Mouse (Mus musculus) heart, embryonic 16.5 days (tissue): Measurements from ENCODE around the gene Chsy1. TPM values are rescaled to one million over a fixed set of nuclear protein-coding genes. Genes with fewer than 3 reads are reported as not detected.

Source experiments
- ATAC-seq: fragments of 200-750 bp; cut with Nextera tagmentation; replicated peaks from 2 replicates; pipeline ENCODE4 v1.8.0; 2017; ENCODE audit warnings: moderate number of reproducible peaks; ENCODE audit not compliant: insufficient read depth, low FRiP score; ENCODE audit errors: extremely low read depth
- H3K27ac ChIP-seq: fragments of 300-500 bp; sonication (generic); 2 replicates; pipeline ENCODE4 v1.5.1; 2014; ENCODE audit warnings: mild to moderate bottlenecking, low read length, control low read depth, moderate library complexity
- H3K27me3 ChIP-seq: fragments of 300-500 bp; sonication (generic); 2 replicates; pipeline ENCODE4 v1.6.1; 2014; ENCODE audit warnings: low read length, mixed read lengths; ENCODE audit not compliant: control insufficient read depth, insufficient read depth
- H3K36me3 ChIP-seq: fragments of 300-500 bp; sonication (generic); 2 replicates; pipeline ENCODE4 v1.6.1; 2014; ENCODE audit not compliant: control insufficient read depth, insufficient read depth
- H3K4me1 ChIP-seq: fragments of 300-500 bp; sonication (generic); 2 replicates; pipeline ENCODE4 v1.6.1; 2014; ENCODE audit warnings: low read length, mixed read lengths; ENCODE audit not compliant: control insufficient read depth, insufficient read depth
- H3K4me2 ChIP-seq: fragments of 300-500 bp; sonication (generic); 2 replicates; pipeline ENCODE4 v1.6.1; 2014; ENCODE audit warnings: low read depth, mild to moderate bottlenecking, control low read depth, low read length
- H3K4me3 ChIP-seq: fragments of 300-500 bp; sonication (generic); 2 replicates; pipeline ENCODE4 v1.5.1; 2014; ENCODE audit warnings: mild to moderate bottlenecking, control low read depth, low read length
- H3K9ac ChIP-seq: fragments of 300-500 bp; sonication (generic); 2 replicates; pipeline ENCODE4 v1.6.1; 2014; ENCODE audit warnings: low read length, control low read depth
- H3K9me3 ChIP-seq: fragments of 300-500 bp; sonication (generic); replicated peaks from 2 replicates; pipeline ENCODE4 v1.6.1; 2016; ENCODE audit warnings: low read length; ENCODE audit not compliant: control insufficient read depth
- WGBS: fragments of 180-500 bp; shearing (Covaris S2); extraction: QIAGEN DNeasy Blood & Tissue Kit; methylation state at CpG from one replicate; pipeline ENCODE4 v1.1.7; 2014; 5-methylcytosine and 5-hydroxymethylcytosine counted together
- polyA plus RNA-seq: library from polyadenylated mRNA; unstranded; fragments of >200 nt; fragmentation: Nextera tagmentation; extraction: Ambion mirVana; gene quantifications from 2 replicates; pipeline ENCODE4 v1.2.1, GENCODE M21; 2015

The Chsy1 gene
- polyA plus RNA-seq, 1 experiment from 2014 or later: 10.8 TPM

DNA sequence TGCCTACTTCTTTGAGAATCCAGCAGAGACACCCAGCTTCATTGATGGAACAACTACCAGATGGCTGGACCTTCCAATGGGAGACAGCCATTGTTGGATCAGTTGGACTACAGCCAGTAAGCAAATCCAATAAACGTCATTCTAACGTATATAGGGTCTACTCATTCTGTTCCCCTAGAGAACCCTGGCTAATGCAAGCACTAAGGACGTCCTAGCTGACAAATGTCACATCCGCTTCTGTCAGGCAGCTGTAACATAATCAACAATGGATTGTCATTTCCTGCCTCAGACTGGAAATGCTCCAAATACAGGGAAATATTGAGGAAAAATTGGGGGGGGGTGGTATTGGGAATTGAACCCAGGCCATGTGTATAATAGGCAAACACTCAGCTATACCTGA is 3.5 kb upstream of the Chsy1 start:
- 49% methylated on average over 4 of the region's 4 CpGs for WGBS
- Histone ChIP-seq H3K4me2 (no peak overlapping the region), H3K4me3 (no peak overlapping the region), H3K9ac (no peak overlapping the region), H3K4me1 (peaks cover 15% of the 10 kb centered on the region), H3K27me3 (no peaks in the 10 kb centered on the region), H3K36me3 (no peaks in the 10 kb centered on the region), H3K9me3 (no peaks in the 10 kb centered on the region), H3K27ac (no peak overlapping the region)
- no peak for ATAC-seq

DNA sequence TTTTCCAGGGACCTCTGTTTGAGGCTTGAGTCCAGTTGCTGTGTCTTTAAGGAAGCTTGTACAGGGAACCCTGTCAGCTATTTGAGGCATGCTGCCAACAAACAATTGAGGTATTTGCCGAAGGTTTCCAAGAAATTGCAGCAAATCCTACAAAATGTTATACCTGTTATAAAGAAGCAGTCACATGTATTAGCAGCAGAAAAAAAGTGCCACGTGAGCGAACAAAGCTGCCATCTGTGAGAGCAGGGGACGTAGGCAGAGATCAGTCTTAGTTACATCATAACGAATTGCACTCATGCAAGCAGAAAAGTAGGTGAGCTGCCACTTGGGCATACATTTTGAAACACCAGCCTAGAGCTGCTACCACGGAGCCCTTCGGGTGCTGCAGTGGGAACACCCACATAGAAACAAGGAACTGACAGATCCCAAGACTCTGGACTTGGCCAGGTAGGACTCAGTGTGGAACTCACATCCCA is 2.7 kb upstream of the Chsy1 start:
- Histone ChIP-seq H3K4me1 (peaks cover 20% of the 10 kb centered on the region), H3K36me3 (no peaks in the 10 kb centered on the region), H3K9ac (no peak overlapping the region), H3K9me3 (no peaks in the 10 kb centered on the region), H3K4me2 (no peak overlapping the region), H3K27me3 (no peaks in the 10 kb centered on the region), H3K27ac (no peak overlapping the region), H3K4me3 (no peak overlapping the region)
- WGBS: 60% methylated on average over 7 of the region's 7 CpGs
- no peak for ATAC-seq

DNA sequence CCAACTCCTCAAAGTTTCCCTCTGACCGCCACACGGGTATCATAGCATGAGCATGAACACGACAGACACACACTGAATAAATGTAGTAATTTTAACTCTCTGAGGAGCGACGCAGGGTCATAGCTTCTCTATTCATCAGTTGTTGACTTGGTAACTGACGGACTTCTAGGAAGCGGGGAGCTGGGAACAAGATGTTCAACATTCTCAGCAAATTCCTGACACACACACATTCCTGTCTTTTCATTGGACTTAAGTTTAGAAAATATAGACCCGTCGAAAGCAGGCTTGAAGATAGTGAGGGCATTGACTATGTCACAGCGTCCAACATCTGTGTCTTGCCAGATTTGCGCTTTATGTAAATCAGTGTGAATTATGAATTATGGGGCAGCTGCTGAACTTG is 2.1 kb upstream of the Chsy1 start:
- WGBS: 52% methylated on average over 11 of the region's 11 CpGs
- Histone ChIP-seq H3K36me3 (no peaks in the 10 kb centered on the region), H3K4me1 (peaks cover 24% of the 10 kb centered on the region), H3K4me2 (no peak overlapping the region), H3K27ac (no peak overlapping the region), H3K4me3 (no peak overlapping the region), H3K9me3 (no peaks in the 10 kb centered on the region), H3K27me3 (no peaks in the 10 kb centered on the region), H3K9ac (no peak overlapping the region)
- ATAC-seq: no peak

DNA sequence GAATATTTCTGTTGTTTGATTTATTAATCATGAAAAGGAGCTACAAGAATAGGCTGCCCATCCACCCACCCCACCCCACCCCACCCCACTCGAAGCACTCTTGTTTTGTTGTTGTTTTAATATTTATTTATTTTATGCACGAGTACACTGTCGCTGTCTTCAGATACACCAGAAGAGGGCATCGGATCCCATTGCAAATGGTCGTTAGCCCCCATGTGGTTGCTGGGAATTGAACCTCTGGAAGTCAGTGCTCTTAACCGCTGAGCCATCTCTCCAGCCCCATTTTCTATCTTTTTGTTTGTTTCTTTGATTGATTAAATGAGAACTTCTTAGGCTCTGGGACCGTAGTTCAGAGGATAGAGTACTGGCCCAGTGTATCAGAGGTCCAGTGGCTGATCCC is 1.4 kb upstream of the Chsy1 start:
- no peaks in the 10 kb centered on the region for H3K36me3 ChIP-seq
- no peak overlapping the region for H3K27ac ChIP-seq
- H3K27me3 ChIP-seq: no peaks in the 10 kb centered on the region
- H3K4me3 ChIP-seq: no peak overlapping the region
- H3K4me2 ChIP-seq: no peak overlapping the region
- peaks cover 26% of the 10 kb centered on the region for H3K4me1 ChIP-seq
- no peak overlapping the region for H3K9ac ChIP-seq
- no peak for ATAC-seq
- H3K9me3 ChIP-seq: no peaks in the 10 kb centered on the region
- 12% methylated on average over 7 of the region's 7 CpGs for WGBS

DNA sequence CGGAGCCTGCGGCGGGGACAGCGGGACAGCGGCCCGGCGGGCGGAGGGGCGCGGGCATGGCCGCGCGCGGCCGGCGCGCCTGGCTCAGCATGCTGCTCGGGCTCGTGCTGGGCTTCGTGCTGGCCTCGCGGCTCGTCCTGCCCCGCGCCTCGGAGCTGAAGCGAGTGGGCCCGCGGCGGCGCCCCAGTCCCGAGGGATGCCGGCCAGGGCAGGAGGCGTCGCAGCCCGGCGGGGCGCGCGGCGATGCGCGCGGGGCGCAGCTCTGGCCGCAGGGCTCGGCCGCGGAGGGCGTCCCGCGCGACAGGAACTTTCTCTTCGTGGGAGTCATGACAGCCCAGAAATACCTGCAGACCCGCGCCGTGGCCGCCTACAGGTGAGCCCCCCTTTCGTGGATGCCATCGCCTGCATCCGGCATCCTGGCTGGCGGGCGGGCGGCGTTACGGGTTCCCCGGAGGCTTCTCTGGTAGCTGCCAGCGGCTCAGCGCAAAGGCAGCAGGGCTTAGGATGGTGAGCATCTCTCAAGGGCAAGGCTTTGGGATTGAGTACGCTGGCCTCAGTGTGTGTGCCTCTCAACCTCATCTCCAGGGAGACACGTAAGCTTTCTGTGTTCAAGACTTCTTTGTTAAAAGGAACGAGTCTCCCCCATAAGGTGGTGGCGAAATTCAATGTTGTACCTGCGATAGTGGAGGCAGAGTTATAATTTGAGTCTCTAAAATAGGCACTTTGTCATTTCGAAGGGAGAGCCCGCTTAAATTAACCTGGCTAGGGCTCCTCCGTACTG is 730 bp downstream of the Chsy1 start:
- no peaks in the 10 kb centered on the region for H3K9me3 ChIP-seq
- no peaks in the 10 kb centered on the region; the same call in 1 of the 2 replicates for H3K36me3 ChIP-seq
- WGBS: under 1% methylated on average over 76 of the region's 77 CpGs
- H3K4me1 ChIP-seq: peaks cover 43% of the 10 kb centered on the region
- no peaks in the 10 kb centered on the region for H3K27me3 ChIP-seq
- peak overlapping the region; percentile 81 for H3K4me3 ChIP-seq
- H3K4me2 ChIP-seq: peak overlapping the region; percentile 95
- peak overlapping the region; percentile 87 for H3K27ac ChIP-seq
- peak overlapping the region; percentile 87 for H3K9ac ChIP-seq
- peak; percentile 26 for ATAC-seq

DNA sequence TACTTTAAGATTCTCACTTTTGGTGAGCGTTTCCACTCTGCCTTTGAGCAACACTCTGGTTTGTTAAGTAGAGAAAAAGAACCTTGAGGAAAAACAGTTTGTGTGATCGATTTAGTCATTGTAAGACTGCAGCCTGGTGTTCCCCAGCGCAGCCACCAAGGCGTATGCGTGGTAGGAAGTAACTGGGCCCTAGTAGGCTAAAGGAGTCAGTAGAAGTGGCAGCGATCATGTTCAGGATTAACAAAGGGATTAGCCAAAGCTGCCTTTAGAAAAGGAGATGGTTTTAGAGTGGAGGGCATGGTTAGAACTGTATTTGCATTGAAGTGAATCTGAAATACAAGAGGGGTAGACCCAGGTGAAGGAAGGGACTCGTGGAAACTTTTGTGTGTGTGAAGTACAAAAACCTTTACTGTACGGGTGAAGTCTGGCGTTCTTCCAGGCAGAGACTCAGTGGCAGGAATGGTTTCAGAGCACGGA is 1.4 kb downstream of the Chsy1 start:
- no peaks in the 10 kb centered on the region for H3K9me3 ChIP-seq
- peak overlapping the region; percentile 81 for H3K4me3 ChIP-seq
- peak overlapping the region; percentile 87 for H3K9ac ChIP-seq
- no peaks in the 10 kb centered on the region for H3K27me3 ChIP-seq
- ATAC-seq: no peak
- peaks cover 44% of the 10 kb centered on the region for H3K4me1 ChIP-seq
- H3K4me2 ChIP-seq: peak overlapping the region; percentile 95
- no peaks in the 10 kb centered on the region; the same call in 1 of the 2 replicates for H3K36me3 ChIP-seq
- 5% methylated on average over 10 of the region's 10 CpGs for WGBS
- peak overlapping the region; percentile 87 for H3K27ac ChIP-seq

DNA sequence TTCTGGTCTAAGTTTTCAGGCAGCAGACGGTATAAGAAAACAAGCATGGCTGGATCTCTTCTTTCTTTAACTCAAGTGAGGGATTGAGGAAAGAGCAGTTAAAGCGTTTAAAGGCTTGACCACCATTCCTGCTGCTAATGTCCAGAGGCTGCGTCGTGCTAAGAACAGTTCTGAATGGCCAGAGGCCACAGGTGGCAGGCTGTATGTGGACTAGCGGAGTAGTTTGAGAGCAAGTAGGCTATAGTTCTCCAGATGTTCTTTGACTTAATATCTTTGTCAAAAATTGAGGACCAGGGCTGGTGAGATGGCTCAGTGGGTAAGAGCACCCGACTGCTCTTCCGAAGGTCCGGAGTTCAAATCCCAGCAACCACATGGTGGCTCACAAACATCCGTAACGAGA is 1.9 kb downstream of the Chsy1 start:
- 64% methylated on average over 10 of the region's 10 CpGs for WGBS
- H3K4me1 ChIP-seq: peaks cover 47% of the 10 kb centered on the region

DNA sequence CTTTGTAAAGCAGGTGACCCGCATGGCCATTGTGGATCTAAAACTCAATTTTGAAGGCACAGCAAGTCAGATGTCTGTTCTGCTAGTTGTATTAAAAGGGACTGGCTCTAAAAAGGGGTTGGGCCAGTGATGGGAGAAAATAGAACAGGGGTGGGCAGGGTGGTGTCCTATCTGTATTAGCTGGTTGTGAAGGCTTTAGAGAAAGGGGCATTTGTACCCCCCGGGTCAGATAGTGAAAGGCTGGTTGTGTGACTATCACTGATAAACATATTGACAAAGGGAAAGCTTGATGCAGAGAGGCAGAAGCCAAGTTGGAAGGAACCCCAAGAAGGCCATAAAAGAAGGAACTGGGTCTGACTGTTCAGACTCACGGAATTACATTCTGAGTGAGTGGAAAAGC is 4.2 kb downstream of the Chsy1 start:
- Histone ChIP-seq H3K36me3 (no peaks in the 10 kb centered on the region; the same call in 1 of the 2 replicates), H3K4me2 (no peak overlapping the region), H3K4me1 (peaks cover 57% of the 10 kb centered on the region), H3K9me3 (no peaks in the 10 kb centered on the region), H3K27me3 (no peaks in the 10 kb centered on the region), H3K9ac (no peak overlapping the region), H3K27ac (no peak overlapping the region), H3K4me3 (no peak overlapping the region)
- WGBS: 69% methylated on average over 3 of the region's 3 CpGs
- no peak for ATAC-seq

More for the DNA sequence above, 1.9 kb downstream of the Chsy1 start:
- peak overlapping the region; percentile 87 for H3K27ac ChIP-seq
- peak overlapping the region; percentile 87 for H3K9ac ChIP-seq
- peak overlapping the region; percentile 95 for H3K4me2 ChIP-seq
- H3K27me3 ChIP-seq: no peaks in the 10 kb centered on the region
- no peak for ATAC-seq
- peak overlapping the region; percentile 81 for H3K4me3 ChIP-seq
- no peaks in the 10 kb centered on the region; the same call in 1 of the 2 replicates for H3K36me3 ChIP-seq
- H3K9me3 ChIP-seq: no peaks in the 10 kb centered on the region

DNA sequence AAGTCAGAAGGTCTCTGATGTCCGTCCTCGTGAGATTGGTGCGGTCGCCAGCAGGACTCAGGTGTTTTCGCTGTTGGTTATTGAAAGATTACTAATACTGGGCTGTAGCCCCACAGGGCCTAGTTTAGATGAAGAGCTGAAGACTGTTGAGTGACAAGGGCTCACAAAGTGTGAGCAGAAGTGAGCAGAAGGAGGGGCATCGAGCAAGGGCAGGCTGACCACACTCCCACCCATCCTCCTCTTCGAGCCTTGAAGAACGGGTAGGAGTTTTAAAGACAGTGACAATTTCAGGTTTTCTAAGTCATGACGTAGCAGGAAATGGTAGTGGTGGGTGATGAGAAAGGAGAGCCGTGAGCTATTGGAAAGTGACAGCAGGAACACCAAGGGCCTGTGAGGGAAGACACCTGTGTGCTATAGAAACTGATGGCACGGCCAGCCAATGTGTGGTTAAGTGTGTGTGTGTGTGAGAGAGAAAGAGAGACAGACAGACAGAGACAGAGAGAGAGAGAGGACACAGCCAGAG is 6.6 kb downstream of the Chsy1 start:
- Histone ChIP-seq H3K27me3 (no peaks in the 10 kb centered on the region), H3K9me3 (no peaks in the 10 kb centered on the region), H3K4me3 (no peak overlapping the region), H3K4me1 (peaks cover 66% of the 10 kb centered on the region), H3K27ac (peak overlapping the region; percentile 11; the same call in 1 of the 2 replicates), H3K36me3 (no peaks in the 10 kb centered on the region; the same call in 1 of the 2 replicates), H3K4me2 (no peak overlapping the region), H3K9ac (no peak overlapping the region)
- WGBS: 55% methylated on average over 11 of the region's 11 CpGs
- ATAC-seq: no peak
